ENCODE assay signal across 22 mouse cellular contexts in the genomic region with DNA sequence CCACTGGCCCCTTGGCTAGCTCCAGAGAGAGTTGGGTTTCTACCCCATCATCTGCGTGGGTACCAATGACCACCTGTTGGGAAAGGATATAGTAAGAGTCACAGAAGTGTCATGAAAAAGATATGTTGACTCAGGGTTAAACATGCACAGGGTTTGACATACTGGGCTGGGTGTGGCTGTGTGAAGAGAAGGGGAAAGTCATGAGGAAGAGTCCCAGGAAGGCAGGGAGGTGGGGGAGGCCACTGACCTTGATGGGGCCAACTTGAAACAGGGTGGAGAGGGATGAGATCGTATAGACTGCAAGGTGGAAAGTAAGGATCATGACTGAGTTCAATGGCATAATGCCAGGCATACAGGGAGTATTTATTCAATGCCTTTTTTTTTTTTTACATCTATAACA. TPM values are rescaled to one million over a fixed set of nuclear protein-coding genes. Genes with fewer than 3 reads are reported as not detected.
"Had no signal": no experiment of that assay in that cellular context is flagged by ENCODE, and none has a peak within 500 bp of the region (broad histone marks: within the 10 kb centered on the region; RNA-seq: fewer than 3 reads in every experiment).

No protein-coding gene starts in this region.

- H3K4me3 ChIP-seq: kidney, embryonic 15.5 days; left cerebral cortex, adult 2 months; limb, embryonic 13.5 days; liver, embryonic 13.5 days; midbrain, embryonic 10.5 days; midbrain, embryonic 13.5 days; myocyte; neural tube, embryonic 13.5 days had no signal

- DNase-seq: kidney, adult 11 months; kidney, adult 8-10 months; kidney, postnatal 10 days; kidney, postnatal 36 days; layer of hippocampus, postnatal 36 days; left cerebral cortex, postnatal 4 days; liver, embryonic 13.5 days; lung, adult 2 months; thymus, adult 2 months; thymus, postnatal 14 days had no signal

- H3K4me2 ChIP-seq: kidney, embryonic 15.5 days; liver, embryonic 13.5 days; midbrain, embryonic 13.5 days; neural tube, embryonic 13.5 days had no signal

- H3K27me3 ChIP-seq: kidney, embryonic 15.5 days; limb, embryonic 13.5 days; liver, embryonic 13.5 days; midbrain, embryonic 13.5 days; neural tube, embryonic 13.5 days had no signal

- H3K9me3 ChIP-seq: kidney, embryonic 15.5 days; limb, embryonic 13.5 days; liver, embryonic 13.5 days; midbrain, embryonic 10.5 days; midbrain, embryonic 13.5 days; neural tube, embryonic 13.5 days had no signal

- H3K4me1 ChIP-seq: liver, embryonic 13.5 days; megakaryocyte, embryonic 14.5 days; midbrain, embryonic 10.5 days; midbrain, embryonic 13.5 days; neural tube, embryonic 13.5 days had no signal

- H3K27ac ChIP-seq: kidney, embryonic 15.5 days; left cerebral cortex, adult 2 months; limb, embryonic 13.5 days; liver, embryonic 13.5 days; midbrain, embryonic 10.5 days; midbrain, embryonic 13.5 days; neural tube, embryonic 13.5 days had no signal

- H3K36me3 ChIP-seq: kidney, embryonic 15.5 days; limb, embryonic 13.5 days; liver, embryonic 13.5 days; midbrain, embryonic 10.5 days; midbrain, embryonic 13.5 days; neural tube, embryonic 13.5 days had no signal

- H3K9ac ChIP-seq: kidney, embryonic 15.5 days; limb, embryonic 13.5 days; liver, embryonic 13.5 days; midbrain, embryonic 13.5 days; neural tube, embryonic 13.5 days had no signal

- ATAC-seq: midbrain, embryonic 13.5 days; midbrain, embryonic 16.5 days had no signal

RNA-seq across cellular contexts. Expression of a gene that starts 1.2 kb away (rescaled TPM):
- polyA plus RNA-seq: liver, adult 2 months; spleen, adult 2 months; testis, adult 2 months had no signal
